Mouse (Mus musculus): Measurements from ENCODE around the gene Pacs2. TPM values are rescaled to one million over a fixed set of nuclear protein-coding genes. Genes with fewer than 3 reads are reported as not detected.
A peak's percentile ranks its signal among the peaks of the same experiment; 100 is the strongest.

Pacs2 gene
- polyA plus RNA-seq, 1 experiment from 2014 or later, result 5.2 TPM

- no peak overlapping the region for H3K27ac ChIP-seq
- no peaks in the 10 kb centered on the region for H3K9me3 ChIP-seq (replicated peaks)
- DNase-seq (no peak), ATAC-seq (ENCODE audit: low read depth) (no peak)
- peaks cover 49% of the 10 kb centered on the region for H3K4me1 ChIP-seq (replicated peaks)
- WGBS (ENCODE audit: insufficient replicate concordance), result 82% methylated on average over 9 of the region's 9 CpGs
- no peaks in the 10 kb centered on the region for H3K27me3 ChIP-seq
- no peak overlapping the region for H3K4me2 ChIP-seq
- H3K4me3 ChIP-seq (replicated peaks), result no peak overlapping the region
- H3K36me3 ChIP-seq, result peaks cover 43% of the 10 kb centered on the region
- no peak overlapping the region for H3K9ac ChIP-seq
Measured at GRCm38 (mm10) chr12:113028898-113029297, 14.6 kb downstream of the Pacs2 start.

GRCm38 (mm10) chr12:113030046-113030445, 15.7 kb downstream of the Pacs2 start:
- Histone ChIP-seq H3K36me3 (peaks cover 37% of the 10 kb centered on the region), H3K9ac (peak overlapping the region; percentile 67), H3K27me3 (no peaks in the 10 kb centered on the region), H3K4me1 (replicated peaks) (peaks cover 60% of the 10 kb centered on the region), H3K27ac (peak overlapping the region; percentile 91), H3K4me2 (peak overlapping the region; percentile 57; the same call in 1 of the 2 replicates), H3K4me3 (replicated peaks) (no peak overlapping the region), H3K9me3 (replicated peaks) (no peaks in the 10 kb centered on the region)
- no peak for DNase-seq
- 63% methylated on average over 4 of the region's 4 CpGs for WGBS (ENCODE audit: insufficient replicate concordance)
- ATAC-seq (ENCODE audit: low read depth), result no peak

- H3K9ac ChIP-seq, result peak overlapping the region; percentile 67
- 0 out of 2 replicates have a peak overlapping the region, but pooled peaks have one; percentile 10 for H3K4me3 ChIP-seq (replicated peaks)
- peaks cover 27% of the 10 kb centered on the region for H3K36me3 ChIP-seq
- H3K27me3 ChIP-seq, result no peaks in the 10 kb centered on the region
- peak; percentile 63 for DNase-seq
- ATAC-seq (ENCODE audit: low read depth), result peak; percentile 95
- no peaks in the 10 kb centered on the region for H3K9me3 ChIP-seq (replicated peaks)
- peaks cover 69% of the 10 kb centered on the region for H3K4me1 ChIP-seq (replicated peaks)
- H3K27ac ChIP-seq, result peak overlapping the region; percentile 91
- WGBS (ENCODE audit: insufficient replicate concordance), result 19% methylated on average over 9 of the region's 9 CpGs
- peak overlapping the region; percentile 57 for H3K4me2 ChIP-seq
Measured at GRCm38 (mm10) chr12:113030993-113031392, 16.7 kb downstream of the Pacs2 start.

GRCm38 (mm10) chr12:113031441-113031840, 17.1 kb downstream of the Pacs2 start:
- Histone ChIP-seq H3K4me2 (peak overlapping the region; percentile 57), H3K36me3 (peaks cover 25% of the 10 kb centered on the region), H3K27ac (peak overlapping the region; percentile 91), H3K9ac (peak overlapping the region; percentile 67), H3K4me1 (replicated peaks) (peaks cover 73% of the 10 kb centered on the region), H3K9me3 (replicated peaks) (no peaks in the 10 kb centered on the region), H3K4me3 (replicated peaks) (0 out of 2 replicates have a peak overlapping the region, but pooled peaks have one; percentile 10), H3K27me3 (no peaks in the 10 kb centered on the region)
- no peak for DNase-seq
- ATAC-seq (ENCODE audit: low read depth), result peak; percentile 49
- 47% methylated on average over 6 of the region's 6 CpGs for WGBS (ENCODE audit: insufficient replicate concordance)

- 81% methylated on average over 11 of the region's 11 CpGs for WGBS (ENCODE audit: insufficient replicate concordance)
- H3K27me3 ChIP-seq, result no peaks in the 10 kb centered on the region
- H3K27ac ChIP-seq, result peak overlapping the region; percentile 91
- ATAC-seq (ENCODE audit: low read depth) (no peak), DNase-seq (no peak)
- 0 out of 2 replicates have a peak overlapping the region, but pooled peaks have one; percentile 57 for H3K4me2 ChIP-seq
- H3K9me3 ChIP-seq (replicated peaks), result no peaks in the 10 kb centered on the region
- no peak overlapping the region for H3K4me3 ChIP-seq (replicated peaks)
- peaks cover 85% of the 10 kb centered on the region for H3K4me1 ChIP-seq (replicated peaks)
- peak overlapping the region; percentile 67; the same call in 1 of the 2 replicates for H3K9ac ChIP-seq
- peaks cover 14% of the 10 kb centered on the region for H3K36me3 ChIP-seq
Measured at GRCm38 (mm10) chr12:113032296-113033250, 18.3 kb downstream of the Pacs2 start.

GRCm38 (mm10) chr12:113035093-113035492, 20.8 kb downstream of the Pacs2 start:
- DNase-seq (no peak), ATAC-seq (ENCODE audit: low read depth) (no peak)
- Histone ChIP-seq H3K27ac (peak overlapping the region; percentile 50), H3K4me1 (replicated peaks) (peaks cover 74% of the 10 kb centered on the region), H3K4me2 (no peak overlapping the region), H3K36me3 (0 out of 2 replicates have a peak, but pooled peaks cover 4% of the 10 kb centered on the region), H3K9ac (no peak overlapping the region), H3K9me3 (replicated peaks) (no peaks in the 10 kb centered on the region), H3K27me3 (no peaks in the 10 kb centered on the region), H3K4me3 (replicated peaks) (no peak overlapping the region)
- 43% methylated on average over 2 of the region's 2 CpGs for WGBS (ENCODE audit: insufficient replicate concordance)

GRCm38 (mm10) chr12:113036996-113037395, 22.7 kb downstream of the Pacs2 start:
- ATAC-seq (ENCODE audit: low read depth), result peak; percentile 72
- Histone ChIP-seq H3K4me1 (replicated peaks) (peaks cover 71% of the 10 kb centered on the region), H3K9me3 (replicated peaks) (no peaks in the 10 kb centered on the region)

GRCm38 (mm10) chr12:113038414-113038813, 24.1 kb downstream of the Pacs2 start:
- H3K4me3 ChIP-seq (replicated peaks), result no peak overlapping the region
- no peak overlapping the region for H3K4me2 ChIP-seq
- H3K9me3 ChIP-seq (replicated peaks), result no peaks in the 10 kb centered on the region
- no peak overlapping the region for H3K27ac ChIP-seq
- 73% methylated on average over 4 of the region's 4 CpGs for WGBS (ENCODE audit: insufficient replicate concordance)
- H3K4me1 ChIP-seq (replicated peaks), result peaks cover 71% of the 10 kb centered on the region
- no peak overlapping the region for H3K9ac ChIP-seq
- ATAC-seq (ENCODE audit: low read depth) (no peak), DNase-seq (no peak)
- no peaks in the 10 kb centered on the region for H3K36me3 ChIP-seq
- H3K27me3 ChIP-seq, result no peaks in the 10 kb centered on the region

More at GRCm38 (mm10) chr12:113036996-113037395, 22.7 kb downstream of the Pacs2 start:
- H3K4me2 ChIP-seq, result no peak overlapping the region
- H3K36me3 ChIP-seq, result 0 out of 2 replicates have a peak, but pooled peaks cover 4% of the 10 kb centered on the region
- H3K9ac ChIP-seq, result no peak overlapping the region
- no peaks in the 10 kb centered on the region for H3K27me3 ChIP-seq
- 0 out of 2 replicates have a peak overlapping the region, but pooled peaks have one; percentile 47 for H3K27ac ChIP-seq
- DNase-seq, result no peak
- WGBS (ENCODE audit: insufficient replicate concordance), result 30% methylated on average over 4 of the region's 4 CpGs
- no peak overlapping the region for H3K4me3 ChIP-seq (replicated peaks)

- Histone ChIP-seq H3K4me3 (replicated peaks) (no peak overlapping the region), H3K36me3 (peaks cover 18% of the 10 kb centered on the region), H3K9me3 (replicated peaks) (no peaks in the 10 kb centered on the region), H3K27me3 (no peaks in the 10 kb centered on the region), H3K4me1 (replicated peaks) (peaks cover 57% of the 10 kb centered on the region), H3K4me2 (no peak overlapping the region), H3K9ac (no peak overlapping the region; the same call in 1 of the 2 replicates), H3K27ac (peak overlapping the region; percentile 81)
- WGBS (ENCODE audit: insufficient replicate concordance), result 63% methylated on average over 15 of the region's 15 CpGs
- ATAC-seq (ENCODE audit: low read depth), result peak; percentile 59
- DNase-seq, result no peak
Measured at GRCm38 (mm10) chr12:113041481-113042439, 27.5 kb downstream of the Pacs2 start.

- Histone ChIP-seq H3K4me2 (peak overlapping the region; percentile 35), H3K36me3 (peaks cover 25% of the 10 kb centered on the region), H3K27me3 (no peaks in the 10 kb centered on the region), H3K4me1 (replicated peaks) (peaks cover 49% of the 10 kb centered on the region), H3K9ac (no peak overlapping the region), H3K4me3 (replicated peaks) (no peak overlapping the region), H3K9me3 (replicated peaks) (no peaks in the 10 kb centered on the region), H3K27ac (peak overlapping the region; percentile 81)
- ATAC-seq (ENCODE audit: low read depth) (peak; percentile 88), DNase-seq (peak; percentile 70)
- 32% methylated on average over 2 of the region's 2 CpGs for WGBS (ENCODE audit: insufficient replicate concordance)
Measured at GRCm38 (mm10) chr12:113042543-113042942, 28.2 kb downstream of the Pacs2 start.

Data from liver, embryonic 13.5 days (tissue).